Mouse (Mus musculus): ENCODE results near the gene Ccdc88c.

DNA sequence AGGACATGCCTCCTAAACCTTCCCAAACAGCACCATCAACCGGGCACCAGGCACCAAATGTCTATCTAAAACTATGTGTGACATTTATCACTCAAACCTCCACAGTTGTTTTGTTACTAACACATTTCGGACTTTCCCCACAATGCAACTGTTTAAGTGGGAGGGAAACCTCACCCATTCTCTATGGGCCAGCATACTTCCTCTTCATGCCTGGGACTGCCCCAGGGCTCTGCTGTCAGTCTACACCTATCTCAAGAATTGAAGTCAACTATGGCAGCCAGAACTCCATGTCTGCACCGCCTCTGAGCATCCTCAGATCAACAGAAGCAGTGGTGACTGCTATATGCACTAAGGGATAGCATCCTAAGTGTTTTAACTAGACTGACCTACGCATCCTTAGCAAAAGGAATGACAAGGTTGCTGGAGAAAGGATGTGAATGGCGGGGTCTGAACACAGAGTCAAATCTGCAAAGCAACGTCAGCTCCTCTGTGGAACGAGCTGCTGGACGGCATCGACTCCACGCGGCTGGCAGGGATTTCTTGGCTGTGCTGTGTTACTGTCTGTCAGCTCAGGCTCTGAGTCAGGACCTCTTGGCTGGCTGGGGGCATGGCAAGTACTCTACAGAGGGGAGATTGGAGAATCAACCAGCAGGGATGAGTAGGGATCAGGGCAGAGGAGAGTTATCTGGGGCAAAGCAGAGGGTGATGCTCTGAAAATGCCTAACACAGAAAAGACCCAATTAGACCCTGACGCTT is 23.0 kb downstream of the Ccdc88c start:
- no peak for TF ChIP-seq CTCF (IDR thresholded peaks at IDR 0.05; ENCODE audit: borderline replicate concordance, insufficient read depth, low read length)
- no peak for TF ChIP-seq POLR2A (IDR thresholded peaks at IDR 0.05; ENCODE audit: low read depth, low read length)

All from embryonic fibroblast, embryonic 13.5 days (primary cell).